Mouse (Mus musculus) cerebellum, adult 2 months (tissue): ENCODE measurements at regions not wholly inside any gene's neighbourhood (a gene's known extent, or its start where the extent isn't known, plus 50 kb on each side); places are given as distances from the start of the nearest gene placed in this dataset.

Source experiments
- CTCF ChIP-seq: fragments of 200-500 bp; IDR thresholded peaks from 2 replicates; pipeline ENCODE4 v1.5.1; 2011; ENCODE audit warnings: low read depth, mild to moderate bottlenecking, control low read depth, low read length, moderate library complexity, borderline replicate concordance; ENCODE audit not compliant: insufficient read depth
- POLR2A ChIP-seq: fragments of 200-500 bp; IDR thresholded peaks from 2 replicates; pipeline ENCODE4 v1.6.1; 2011; ENCODE audit warnings: low read length, control low read depth, borderline replicate concordance; ENCODE audit not compliant: insufficient read depth

DNA sequence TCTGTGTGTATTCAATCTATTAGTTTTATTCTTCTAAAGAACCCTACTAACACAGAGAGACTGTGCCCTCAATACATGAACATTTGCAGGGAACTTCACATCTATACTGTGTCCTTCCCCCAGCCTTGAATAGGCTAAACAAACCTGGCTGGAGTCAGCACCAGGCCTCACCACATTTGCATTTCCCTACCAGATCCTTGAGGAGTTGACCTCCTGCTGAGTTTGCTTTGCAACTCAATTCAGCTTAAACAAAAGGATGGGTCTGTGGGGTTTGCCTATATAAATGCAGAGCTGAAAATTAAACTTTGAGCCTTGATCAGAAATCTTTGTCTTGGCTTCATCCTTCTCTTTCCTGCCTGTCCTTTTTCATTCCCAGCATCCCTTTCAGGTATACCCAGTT, 331.5 kb upstream of the Xylt1 start:
- no peak for TF ChIP-seq CTCF
- no peak for TF ChIP-seq POLR2A
